Mouse (Mus musculus) intestine, postnatal 0 days (tissue): ENCODE results near the gene Ccdc149. TPM values are rescaled to one million over a fixed set of nuclear protein-coding genes. Genes with fewer than 3 reads are reported as not detected.

Experiments used
- ATAC-seq: fragments of 200-750 bp; cut with Nextera tagmentation; 2 replicates; pipeline ENCODE4 v1.8.0; 2017; ENCODE audit warnings: mild to moderate bottlenecking, moderate TSS enrichment, moderate library complexity
- H3K27ac ChIP-seq: fragments of 300-500 bp; sonication (generic); 2 replicates; pipeline ENCODE4 v1.5.1; 2014; ENCODE audit warnings: mild to moderate bottlenecking, low read depth, low read length, moderate library complexity
- H3K27me3 ChIP-seq: fragments of 300-500 bp; sonication (generic); replicated peaks from 2 replicates; pipeline ENCODE4 v1.6.1; 2014; ENCODE audit warnings: low read length, mixed read lengths; ENCODE audit not compliant: control insufficient read depth, insufficient read depth
- H3K36me3 ChIP-seq: fragments of 300-500 bp; sonication (generic); 2 replicates; pipeline ENCODE4 v1.6.1; 2014; ENCODE audit warnings: mild to moderate bottlenecking, moderate library complexity; ENCODE audit not compliant: control insufficient read depth, insufficient read depth
- H3K4me1 ChIP-seq: fragments of 300-500 bp; sonication (generic); replicated peaks from 2 replicates; pipeline ENCODE4 v1.6.1; 2014; ENCODE audit warnings: antibody characterized with exemption, low read length, mixed read lengths; ENCODE audit not compliant: control insufficient read depth, insufficient read depth
- H3K4me2 ChIP-seq: fragments of 300-500 bp; sonication (generic); replicated peaks from 2 replicates; pipeline ENCODE4 v1.6.1; 2014; ENCODE audit warnings: low read depth, mild to moderate bottlenecking, moderate library complexity
- H3K4me3 ChIP-seq: fragments of 300-500 bp; sonication (generic); 2 replicates; pipeline ENCODE4 v1.5.1; 2014; ENCODE audit warnings: low read depth, low read length
- H3K9ac ChIP-seq: fragments of 300-500 bp; sonication (generic); 2 replicates; pipeline ENCODE4 v1.6.1; 2014; ENCODE audit warnings: mild to moderate bottlenecking, low read depth, low read length
- H3K9me3 ChIP-seq: fragments of 300-500 bp; sonication (generic); 2 replicates; pipeline ENCODE4 v1.6.1; 2016; ENCODE audit warnings: mixed run types; ENCODE audit not compliant: control insufficient read depth
- CTCF ChIP-seq: sonication (generic); IDR thresholded peaks from 2 replicates; pipeline ENCODE4 v1.5.1; 2016; ENCODE audit warnings: low read depth, mild to moderate bottlenecking, control low read depth, antibody characterized with exemption, moderate library complexity
- WGBS: fragments of 180-500 bp; shearing (Covaris S2); extraction: QIAGEN DNeasy Blood & Tissue Kit; methylation state at CpG from one replicate; pipeline ENCODE4 v1.1.7; 2014; 5-methylcytosine and 5-hydroxymethylcytosine counted together
- polyA plus RNA-seq: library from polyadenylated mRNA; unstranded; fragments of >200 nt; fragmentation: Nextera tagmentation; extraction: Ambion mirVana; gene quantifications from 2 replicates; pipeline ENCODE4 v1.2.1, GENCODE M21; 2015

Ccdc149 gene
- polyA plus RNA-seq, 1 experiment from 2014 or later, result 3.3 TPM

GRCm38 (mm10) chr5:52431276-52431844 lies 40.0 kb downstream of the Ccdc149 start:
- H3K4me3 ChIP-seq, result no peak overlapping the region
- peak; percentile 89 for ATAC-seq
- no peak overlapping the region for H3K27ac ChIP-seq
- TF ChIP-seq CTCF, result no peak
- H3K9me3 ChIP-seq, result no peaks in the 10 kb centered on the region
- 32% methylated on average over 8 of the region's 8 CpGs for WGBS
- no peaks in the 10 kb centered on the region for H3K27me3 ChIP-seq
- no peaks in the 10 kb centered on the region; the same call in 1 of the 2 replicates for H3K4me1 ChIP-seq
- no peaks in the 10 kb centered on the region for H3K36me3 ChIP-seq
- peak overlapping the region; percentile 21; the same call in 1 of the 2 replicates for H3K4me2 ChIP-seq
- H3K9ac ChIP-seq, result no peak overlapping the region

GRCm38 (mm10) chr5:52429731-52430480 lies 41.4 kb downstream of the Ccdc149 start:
- Histone ChIP-seq H3K4me3 (no peak overlapping the region), H3K9me3 (no peaks in the 10 kb centered on the region), H3K36me3 (no peaks in the 10 kb centered on the region), H3K4me2 (no peak overlapping the region), H3K9ac (no peak overlapping the region), H3K27ac (no peak overlapping the region), H3K27me3 (no peaks in the 10 kb centered on the region), H3K4me1 (no peaks in the 10 kb centered on the region; the same call in 1 of the 2 replicates)
- no peak for ATAC-seq
- WGBS, result 73% methylated on average over 14 of the region's 14 CpGs
- TF ChIP-seq CTCF, result no peak

- no peaks in the 10 kb centered on the region; the same call in 1 of the 2 replicates for H3K4me1 ChIP-seq
- no peak overlapping the region for H3K4me2 ChIP-seq
- ATAC-seq, result no peak
- no peak overlapping the region for H3K9ac ChIP-seq
- no peaks in the 10 kb centered on the region for H3K36me3 ChIP-seq
- no peaks in the 10 kb centered on the region for H3K27me3 ChIP-seq
- WGBS, result 61% methylated on average over 4 of the region's 4 CpGs
- no peaks in the 10 kb centered on the region for H3K9me3 ChIP-seq
- no peak for TF ChIP-seq CTCF
- H3K4me3 ChIP-seq, result no peak overlapping the region
- H3K27ac ChIP-seq, result no peak overlapping the region
These were observed 42.7 kb downstream of the Ccdc149 start for GRCm38 (mm10) chr5:52428613-52429012.

GRCm38 (mm10) chr5:52425819-52426218 lies 45.5 kb downstream of the Ccdc149 start:
- no peaks in the 10 kb centered on the region for H3K27me3 ChIP-seq
- H3K4me3 ChIP-seq, result no peak overlapping the region
- H3K4me2 ChIP-seq, result no peak overlapping the region
- 84% methylated on average over 9 of the region's 9 CpGs for WGBS
- ATAC-seq, result no peak
- H3K27ac ChIP-seq, result no peak overlapping the region
- no peaks in the 10 kb centered on the region for H3K36me3 ChIP-seq
- TF ChIP-seq CTCF, result no peak
- H3K9ac ChIP-seq, result no peak overlapping the region
- H3K4me1 ChIP-seq, result no peaks in the 10 kb centered on the region
- H3K9me3 ChIP-seq, result no peaks in the 10 kb centered on the region

GRCm38 (mm10) chr5:52423893-52424292 lies 47.4 kb downstream of the Ccdc149 start:
- Histone ChIP-seq H3K27me3 (no peaks in the 10 kb centered on the region), H3K27ac (no peak overlapping the region), H3K4me2 (no peak overlapping the region), H3K4me3 (no peak overlapping the region), H3K4me1 (no peaks in the 10 kb centered on the region), H3K9ac (no peak overlapping the region), H3K9me3 (no peaks in the 10 kb centered on the region), H3K36me3 (no peaks in the 10 kb centered on the region)
- no peak for ATAC-seq
- TF ChIP-seq CTCF, result no peak
- WGBS, result 70% methylated on average over 3 of the region's 3 CpGs

- 68% methylated on average over 2 of the region's 2 CpGs for WGBS
- Histone ChIP-seq H3K4me3 (no peak overlapping the region), H3K4me1 (no peaks in the 10 kb centered on the region), H3K36me3 (no peaks in the 10 kb centered on the region), H3K9ac (no peak overlapping the region), H3K9me3 (no peaks in the 10 kb centered on the region), H3K4me2 (no peak overlapping the region), H3K27me3 (no peaks in the 10 kb centered on the region), H3K27ac (no peak overlapping the region)
- no peak for ATAC-seq
- TF ChIP-seq CTCF, result no peak
These were observed 54.8 kb downstream of the Ccdc149 start for GRCm38 (mm10) chr5:52416485-52416884.
